Mouse (Mus musculus) bone marrow, adult 2 months (tissue): ENCODE data around the gene Pak1.

Experiments
- CTCF ChIP-seq: fragments of 200-500 bp; IDR thresholded peaks from 2 replicates; pipeline ENCODE4 v1.5.1; 2011; ENCODE audit warnings: low read length, control low read depth; ENCODE audit not compliant: control insufficient read depth, insufficient read depth
- POLR2A ChIP-seq: fragments of 200-500 bp; IDR thresholded peaks from 2 replicates; pipeline ENCODE4 v1.6.1; 2011; ENCODE audit warnings: low read depth, mild to moderate bottlenecking, control low read depth, low read length, borderline replicate concordance; ENCODE audit not compliant: control insufficient read depth

DNA sequence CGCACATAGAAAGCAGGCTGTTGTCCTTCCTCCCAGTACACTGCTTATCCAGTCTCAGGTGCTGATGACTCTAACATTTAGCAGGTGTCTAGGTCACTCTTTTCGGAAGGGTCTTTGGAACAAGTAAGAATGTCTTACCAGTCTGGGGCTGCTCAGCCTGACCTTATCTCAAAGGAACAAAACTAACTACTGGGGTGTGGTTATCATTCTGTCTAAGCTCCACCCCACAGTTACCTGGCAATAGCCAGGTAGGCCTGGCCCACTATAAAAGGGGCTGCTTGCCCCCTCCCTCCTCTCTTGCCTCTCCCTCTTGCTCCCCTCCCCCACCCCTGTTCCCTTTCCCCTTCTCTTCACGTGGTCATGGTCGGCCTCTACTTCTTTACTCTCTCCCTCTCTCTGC, 19.3 kb upstream of the Pak1 start:
- TF ChIP-seq POLR2A: no peak
- TF ChIP-seq CTCF: no peak
